11 mouse cellular contexts compared by ENCODE assay signal in the genomic region with DNA sequence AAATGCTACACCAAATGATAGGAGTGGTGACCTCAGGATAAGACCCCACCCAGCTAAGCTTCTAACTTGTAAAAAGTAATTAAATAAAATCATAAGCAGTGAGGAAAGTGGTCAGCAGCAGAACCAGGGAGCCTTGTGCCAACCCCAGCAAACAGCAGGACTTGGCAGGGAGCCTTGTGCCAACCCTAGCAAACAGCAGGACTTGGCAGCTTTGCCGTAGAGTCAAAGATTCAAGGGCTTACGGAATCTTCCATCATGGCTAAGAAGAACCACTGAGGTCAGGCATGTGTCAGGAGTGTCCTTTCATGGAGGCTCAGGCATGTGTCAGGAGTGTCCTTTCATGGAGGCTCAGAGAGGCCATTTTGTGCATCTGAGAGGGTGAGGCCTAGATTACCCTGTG. TPM values are rescaled to one million over a fixed set of nuclear protein-coding genes. Genes with fewer than 3 reads are reported as not detected.
DNase-seq lines count a peak whose midpoint lies in the region; ATAC-seq lines count a peak whose summit lies in the region.
"Had no signal": no experiment of that assay in that cellular context is flagged by ENCODE, and none has a peak within 500 bp of the region (broad histone marks: within the 10 kb centered on the region; RNA-seq: fewer than 3 reads in every experiment).

No protein-coding gene starts in this region.

- no peak overlapping the region for H3K27ac ChIP-seq in kidney, embryonic 16.5 days (ENCODE audit: low read length)
- H3K27ac ChIP-seq: hindbrain, embryonic 15.5 days; midbrain, embryonic 13.5 days had no signal

- no peak overlapping the region for H3K9ac ChIP-seq in kidney, embryonic 16.5 days (replicated peaks; ENCODE audit: low read length)
- H3K9ac ChIP-seq: hindbrain, embryonic 15.5 days; midbrain, embryonic 13.5 days had no signal

- 92% methylated on average over 2 of the region's 2 CpGs for WGBS in kidney, embryonic 16.5 days

- no peaks in the 10 kb centered on the region for H3K4me1 ChIP-seq in kidney, embryonic 16.5 days (ENCODE audit: insufficient read depth, low read length)
- H3K4me1 ChIP-seq: hindbrain, embryonic 15.5 days; midbrain, embryonic 13.5 days had no signal

- DNase-seq in kidney, adult 11 months: peak; percentile 19
- DNase-seq in ovary, adult 18-20 months (ENCODE audit: low spot score): peak; percentile 47
- no peak for DNase-seq in ovary, postnatal 14 days (ENCODE audit: low spot score)
- DNase-seq in adrenal gland, postnatal 25 days: peak; percentile 67
- peak; percentile 9 for DNase-seq in fibroblast of lung, adult 2 months (ENCODE audit: low read depth)
- DNase-seq in urinary bladder, postnatal 36 days (ENCODE audit: low spot score in 2 of 2): no peak

- no peak overlapping the region for H3K4me3 ChIP-seq in kidney, embryonic 16.5 days (ENCODE audit: low read length)
- H3K4me3 ChIP-seq: hindbrain, embryonic 15.5 days; midbrain, embryonic 13.5 days had no signal

- H3K27me3 ChIP-seq in kidney, embryonic 16.5 days (ENCODE audit: insufficient read depth, low read length): no peaks in the 10 kb centered on the region
- H3K27me3 ChIP-seq: hindbrain, embryonic 15.5 days; midbrain, embryonic 13.5 days had no signal

- no peaks in the 10 kb centered on the region for H3K9me3 ChIP-seq in kidney, embryonic 16.5 days (ENCODE audit: low read length)
- H3K9me3 ChIP-seq: hindbrain, embryonic 15.5 days; midbrain, embryonic 13.5 days had no signal

- H3K36me3 ChIP-seq in kidney, embryonic 16.5 days (ENCODE audit: insufficient read depth, low read length): no peaks in the 10 kb centered on the region
- H3K36me3 ChIP-seq: hindbrain, embryonic 15.5 days; midbrain, embryonic 13.5 days had no signal

- H3K4me2 ChIP-seq in kidney, embryonic 16.5 days (replicated peaks; ENCODE audit: low read depth, low read length): no peak overlapping the region
- H3K4me2 ChIP-seq: hindbrain, embryonic 15.5 days; midbrain, embryonic 13.5 days had no signal

- no peak for ATAC-seq in kidney, embryonic 16.5 days (ENCODE audit: low FRiP score, low TSS enrichment)
- ATAC-seq in inflammation-experienced regulatory T-cells, adult 6 months: no peak
- ATAC-seq: forebrain, embryonic 16.5 days; midbrain, embryonic 13.5 days had no signal

RNA-seq across cellular contexts. Expression of a gene that starts 7.6 kb away (rescaled TPM):
- polyA plus RNA-seq in kidney, embryonic 16.5 days (2015; fragmentation: Nextera tagmentation; extraction: Ambion mirVana): 17.8 and 18.3 TPM in 2 replicates
- total RNA-seq in adrenal gland, postnatal 25 days (2021): 13.9 and 17.4 TPM in 2 replicates
- polyA plus RNA-seq in inflammation-experienced regulatory T-cells, adult 6 months (2017; shearing (Covaris generic)): 10 to 100 TPM in 2 of 3 experiments, 1 to 10 TPM in 1; 8.2 to 18.1 (median 14.5) TPM

Comparison
In these comparisons a context has a peak if more than half of its experiments do, and no peak if none do; other contexts are left out.
1. DNase-seq: peak in kidney, adult 11 months (single experiment), ovary, adult 18-20 months (single experiment), adrenal gland, postnatal 25 days (single experiment) and fibroblast of lung, adult 2 months (single experiment); none in ovary, postnatal 14 days (single experiment) and urinary bladder, postnatal 36 days (0 of 2).